Mouse (Mus musculus): ENCODE results near the gene Zfp651.

DNA sequence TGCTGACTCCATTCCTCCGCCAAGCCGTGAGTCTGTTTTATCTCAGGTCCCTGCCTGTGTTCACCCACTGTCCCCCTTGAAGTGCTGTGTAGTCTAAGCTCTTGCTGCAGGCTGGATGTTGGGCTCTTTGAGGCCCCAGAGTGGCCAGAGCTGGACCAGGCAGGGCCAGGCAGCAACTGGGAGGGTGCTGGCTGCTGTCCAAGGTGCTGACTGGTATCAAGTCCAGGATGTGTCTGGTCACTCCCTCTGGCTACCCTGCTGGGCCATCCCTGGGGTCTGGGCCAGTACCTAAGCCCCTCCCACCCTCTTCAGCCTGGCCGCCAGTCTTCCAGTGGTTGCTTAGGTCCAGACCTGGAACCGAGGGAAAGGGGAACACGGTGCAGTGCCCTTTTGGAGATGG, 32.1 kb downstream of the Zfp651 start:
- no peak for TF ChIP-seq CTCF (IDR thresholded peaks at IDR 0.05; ENCODE audit: low read depth, low read length)
- no peak for TF ChIP-seq GATA1 (IDR thresholded peaks at IDR 0.05; ENCODE audit: borderline replicate concordance, low read length)
- TF ChIP-seq TAL1 (conservative IDR thresholded peaks at IDR 0.05; ENCODE audit: low read depth, low read length): no peak

Measured in G1E (cell line).